Mouse (Mus musculus) heart, adult 9 months (tissue): ENCODE measurements around the gene Gm9913.
A peak's percentile ranks its signal among the peaks of the same experiment; 100 is the strongest.

Experiments
- DNase-seq, 2 experiments: peaks; one replicate each; pipeline ENCODE4 v3.0.0; 2022; ENCODE audit warnings: low spot score in 2 of 2

The Gm9913 gene

GRCm38 (mm10) chr2:125505006-125505745, at the start of gene Gm9913:
TSS of gene Gm9913 (plus strand) at chr2:125505089.
- DNase-seq: peak; percentile 75 to 76

GRCm38 (mm10) chr2:125456059-125456789, 48.7 kb upstream of the Gm9913 start:
- no peak for DNase-seq

- DNase-seq: no peak
Observed at GRCm38 (mm10) chr2:125459087-125459486, 45.8 kb upstream of the Gm9913 start.

DNA sequence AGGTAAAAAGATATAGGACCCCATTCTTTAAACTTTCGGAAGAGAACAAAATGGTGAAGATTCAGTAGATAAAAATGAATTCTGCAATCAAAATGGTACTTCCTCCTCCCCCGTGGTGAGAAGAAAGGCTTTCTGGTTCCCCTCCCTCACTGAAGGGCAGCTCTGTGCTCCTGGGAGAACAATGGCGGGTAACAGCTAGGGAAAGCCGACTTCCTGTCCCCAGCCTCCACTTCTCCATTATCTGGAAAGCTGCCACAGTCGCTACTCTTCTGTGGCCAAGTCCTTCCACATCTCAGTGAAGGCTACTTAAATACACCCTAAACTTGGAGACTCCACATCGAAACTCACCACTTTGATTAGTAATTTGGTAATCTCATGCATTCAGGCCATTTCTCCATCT, 40.9 kb upstream of the Gm9913 start:
- peak in 1 of 2 experiments; percentile 43 for DNase-seq

DNA sequence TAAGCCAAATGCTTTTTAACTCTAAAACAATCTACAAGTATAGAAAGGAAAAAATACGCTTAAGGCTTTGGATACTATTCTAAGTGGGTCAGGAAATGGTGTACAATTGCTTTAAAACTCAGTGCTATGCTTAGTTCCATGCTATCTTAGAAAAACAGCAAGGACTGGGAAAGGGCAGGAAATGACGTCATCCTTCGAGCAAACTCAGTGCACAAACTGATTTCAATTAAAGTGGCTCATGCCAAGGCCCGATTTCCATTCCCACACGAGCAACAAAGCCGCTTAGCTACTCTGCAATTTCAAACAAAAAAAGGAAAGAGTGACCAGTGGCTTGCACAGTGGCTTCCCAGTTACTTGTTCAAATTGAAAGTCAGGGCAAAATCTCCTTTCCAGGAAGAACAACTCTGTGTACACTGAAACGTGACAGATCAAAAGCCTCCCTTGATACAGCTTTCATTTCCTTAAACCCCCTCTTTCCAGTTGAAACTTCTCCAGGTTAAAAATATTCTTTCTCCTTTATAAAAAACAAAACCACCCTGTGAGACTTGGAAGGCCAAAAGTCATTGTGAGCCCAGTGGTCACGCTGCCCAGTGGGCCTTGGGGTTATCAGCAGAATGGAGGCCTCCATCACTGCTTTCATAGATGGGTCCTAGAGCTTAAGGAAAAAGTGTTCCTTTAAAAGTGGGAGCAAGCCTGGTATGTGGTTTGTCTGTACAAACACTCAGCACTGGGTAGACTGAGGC, 34.2 kb upstream of the Gm9913 start:
- peak; percentile 86 for DNase-seq

DNA sequence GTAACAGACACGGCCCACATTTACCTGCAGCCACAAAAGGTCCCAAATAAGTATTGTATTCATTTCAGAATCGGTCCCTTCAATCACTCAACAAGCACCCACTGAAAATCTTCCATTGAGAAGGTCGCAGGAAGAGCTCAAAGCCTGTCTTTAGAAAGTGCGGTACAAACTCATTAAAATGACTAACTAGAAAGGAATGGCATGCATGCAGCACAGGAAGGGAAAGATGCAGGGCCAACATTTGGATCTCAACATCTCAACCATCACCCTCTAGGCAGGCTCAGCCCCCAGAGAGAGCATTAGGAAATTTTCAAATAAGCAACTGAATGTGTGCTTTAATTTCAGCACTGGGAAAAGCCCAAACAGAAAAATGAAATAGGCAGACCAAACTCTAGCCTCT, 33.2 kb upstream of the Gm9913 start:
- no peak for DNase-seq

DNA sequence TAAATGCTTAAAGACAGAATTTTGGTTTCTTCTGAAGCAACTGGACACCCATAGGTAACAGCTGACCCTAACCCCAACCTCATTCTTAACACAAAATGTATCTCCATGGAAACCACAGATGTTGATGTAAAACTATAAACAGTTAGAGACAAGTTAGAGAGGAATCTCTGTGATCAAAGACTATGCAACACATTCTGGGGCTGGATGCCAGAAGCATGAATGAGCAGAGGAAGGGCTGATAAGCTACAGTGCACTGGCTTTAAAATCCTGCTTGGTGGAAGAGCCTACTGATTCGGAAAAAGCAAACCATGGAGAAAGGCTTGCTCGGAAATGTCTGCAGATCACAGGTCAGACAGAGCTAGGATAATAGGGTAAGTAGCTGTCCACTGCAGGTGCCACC, 31.7 kb upstream of the Gm9913 start:
- DNase-seq: no peak

GRCm38 (mm10) chr2:125474690-125475089, 30.2 kb upstream of the Gm9913 start:
- DNase-seq: peak; percentile 63 to 75

DNA sequence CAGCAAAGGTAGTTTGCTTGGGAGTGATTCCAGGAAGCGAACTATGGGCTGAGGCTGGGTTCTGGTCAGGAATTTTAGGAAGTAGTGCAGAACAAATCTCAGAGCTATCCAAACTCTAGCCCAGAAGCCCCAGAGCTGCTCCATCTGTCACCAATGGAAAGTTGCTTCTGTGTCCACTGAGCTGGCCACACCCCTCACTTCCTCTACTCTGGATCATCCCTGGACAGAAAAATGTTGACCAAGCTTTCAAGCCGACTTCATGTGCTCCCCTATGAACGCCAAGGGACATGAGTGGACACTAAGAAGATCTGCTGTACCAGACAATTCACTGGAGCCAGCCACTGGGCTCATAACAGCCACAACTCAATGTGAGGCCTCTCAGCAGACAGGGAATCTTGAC, 28.7 kb upstream of the Gm9913 start:
- DNase-seq: peak in 1 of 2 experiments; percentile 51

DNA sequence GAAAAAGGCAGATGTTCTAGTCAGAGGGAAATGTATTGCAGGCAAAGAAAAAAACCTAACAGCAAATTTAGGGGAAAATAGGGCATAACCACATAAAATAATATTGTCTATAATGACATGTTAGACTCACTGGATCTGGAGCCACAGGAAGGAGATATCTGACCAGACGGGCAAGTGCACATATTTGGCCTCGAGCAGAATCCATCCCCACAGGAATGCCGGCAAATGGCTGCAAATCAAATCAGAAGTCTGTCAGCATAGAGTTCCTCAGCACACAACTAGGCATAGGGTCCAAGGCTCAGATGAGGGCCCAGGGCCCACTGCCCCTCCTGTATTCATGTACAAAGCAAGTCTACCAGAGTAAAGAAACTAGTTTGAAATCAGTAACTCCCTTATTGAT, 27.5 kb upstream of the Gm9913 start:
- no peak for DNase-seq

DNA sequence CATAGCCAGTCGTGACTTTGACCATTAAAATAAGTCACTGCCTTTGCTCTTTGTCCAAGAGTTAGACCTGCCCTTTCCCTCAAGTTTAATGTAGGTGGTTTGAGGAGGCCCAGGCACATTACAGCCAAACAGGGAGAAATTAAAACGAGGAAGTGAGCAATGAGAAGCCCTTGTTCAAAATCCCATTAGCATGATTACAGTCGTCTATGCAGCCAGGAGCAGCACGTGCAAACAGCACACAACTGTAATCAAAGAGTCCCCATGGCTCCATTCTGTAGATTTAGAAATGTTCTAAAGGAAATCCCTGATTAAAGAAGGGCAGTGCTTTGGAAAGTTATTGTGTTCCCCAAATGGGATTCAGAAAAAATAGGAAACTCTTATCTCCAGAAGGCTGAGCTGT, 26.2 kb upstream of the Gm9913 start:
- no peak for DNase-seq

DNA sequence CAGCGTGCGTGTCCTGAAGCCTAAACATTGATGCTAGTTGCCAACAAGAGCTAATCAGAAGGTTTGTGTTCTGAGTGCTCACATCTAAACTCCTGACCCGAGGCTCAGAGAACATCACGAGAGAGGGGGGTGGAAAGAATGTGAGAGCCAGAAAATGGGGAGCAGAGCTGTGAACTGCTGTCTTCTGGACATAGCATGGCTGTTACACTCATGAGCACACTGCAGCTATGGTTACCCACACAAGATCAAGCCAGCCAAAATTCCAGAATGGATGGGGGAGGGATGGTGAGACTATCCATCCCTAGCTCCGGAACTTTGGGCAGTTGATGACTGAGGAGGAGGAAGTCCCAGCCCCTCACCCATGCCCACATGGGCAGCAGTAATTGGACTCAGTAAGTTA, 24.8 kb upstream of the Gm9913 start:
- no peak for DNase-seq

DNA sequence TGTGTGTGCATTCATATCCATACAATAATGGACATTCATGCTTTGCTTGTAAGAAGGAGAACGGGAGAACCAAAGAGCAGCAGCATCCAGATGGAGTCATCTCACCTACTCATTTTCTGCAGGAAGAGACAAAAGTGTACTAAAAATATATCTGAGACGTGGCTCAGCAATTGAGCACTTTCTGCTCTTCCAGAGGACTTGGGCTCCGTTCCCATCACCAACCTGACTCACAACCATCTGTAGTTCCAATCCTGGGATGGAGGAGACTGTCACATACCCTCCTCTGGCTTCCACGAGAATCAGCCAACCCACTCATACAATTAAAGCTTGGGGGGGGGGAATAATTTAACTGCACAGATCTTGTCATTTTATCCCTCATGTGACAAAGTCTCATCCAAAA, 23.8 kb upstream of the Gm9913 start:
- no peak for DNase-seq

GRCm38 (mm10) chr2:125481531-125482317, 23.2 kb upstream of the Gm9913 start:
- no peak for DNase-seq

DNA sequence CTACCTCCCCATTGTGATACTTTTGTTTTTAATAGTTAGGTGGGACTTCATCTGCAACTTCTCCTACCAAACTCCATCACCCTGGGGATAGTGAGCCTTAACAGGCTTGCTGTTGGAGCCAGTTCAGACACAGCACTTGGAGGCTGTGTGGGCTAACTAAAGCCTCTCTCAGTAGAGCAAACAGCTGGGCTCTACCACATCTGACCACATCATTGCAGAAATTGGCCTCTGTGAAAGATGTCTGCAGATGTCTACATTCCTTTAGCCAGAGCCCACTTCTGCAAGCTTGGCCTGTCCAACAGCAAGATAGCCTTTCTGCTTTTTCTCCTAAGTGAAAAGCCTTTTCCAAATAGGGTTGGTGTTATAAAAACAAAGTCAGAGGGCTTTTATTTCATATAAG, 20.7 kb upstream of the Gm9913 start:
- DNase-seq: peak; percentile 69 to 82

- DNase-seq: peak; percentile 68 to 79
Observed at GRCm38 (mm10) chr2:125484910-125485309, 20.0 kb upstream of the Gm9913 start.

DNA sequence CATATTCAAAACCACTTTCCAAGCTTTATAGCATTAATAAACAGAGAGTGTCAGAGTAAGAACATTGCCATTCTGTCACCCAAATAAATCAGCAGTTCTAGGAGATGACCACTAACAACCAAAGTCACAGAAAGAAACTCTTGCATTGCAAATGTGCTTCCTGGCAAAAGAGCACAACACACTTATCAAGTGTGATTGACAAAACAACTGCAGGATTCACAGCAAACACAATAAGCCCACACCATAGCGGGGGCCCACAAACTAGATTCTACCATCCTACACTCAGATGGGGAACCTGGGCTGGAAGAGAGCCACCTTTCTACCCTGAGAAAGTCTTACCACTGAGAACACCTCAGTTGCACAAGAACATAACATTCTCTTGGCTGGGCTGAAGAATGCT, 14.9 kb upstream of the Gm9913 start:
- no peak for DNase-seq

DNA sequence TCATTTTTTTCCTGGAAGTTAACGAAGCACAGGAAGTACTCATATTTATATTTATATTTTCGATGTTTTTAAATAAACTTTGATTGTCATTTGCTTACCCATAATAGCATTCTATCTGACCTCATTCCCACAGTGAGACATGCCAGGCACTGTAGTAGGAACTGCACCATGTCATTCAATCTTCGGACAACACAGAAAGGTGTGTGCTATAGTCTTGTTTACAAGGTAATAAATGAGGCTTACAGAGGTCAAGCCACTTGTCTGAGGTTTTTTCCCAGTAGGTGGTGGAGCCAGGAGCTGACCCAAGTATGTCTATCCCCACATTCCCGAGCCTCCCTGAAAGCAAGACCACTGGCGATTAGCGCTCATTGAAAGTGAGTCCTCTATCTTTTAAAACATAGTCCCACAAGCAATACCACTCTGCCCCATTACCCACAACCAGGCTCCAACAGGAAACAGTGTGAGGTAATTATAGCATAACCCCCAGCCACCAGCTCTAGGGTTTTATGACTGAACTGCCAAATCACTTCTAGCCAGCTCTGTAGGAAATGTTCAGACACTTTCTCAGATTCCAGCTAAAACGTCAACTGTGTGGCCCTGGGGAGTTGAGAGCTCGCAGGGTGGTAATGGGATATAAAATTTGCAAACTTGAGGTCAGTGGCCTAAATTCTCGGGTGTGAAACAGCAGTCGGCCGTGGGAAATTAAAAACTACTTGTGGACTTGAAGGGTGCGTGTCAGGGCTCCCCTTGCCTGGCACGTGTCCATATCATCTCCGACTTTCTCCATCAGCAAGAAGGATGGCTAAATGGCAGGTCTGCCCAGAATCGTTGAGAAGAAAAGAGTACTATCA, 12.6 kb upstream of the Gm9913 start:
- no peak for DNase-seq

GRCm38 (mm10) chr2:125494291-125494690, 10.6 kb upstream of the Gm9913 start:
- no peak for DNase-seq

- DNase-seq: no peak
Observed at GRCm38 (mm10) chr2:125494831-125495812, 9.8 kb upstream of the Gm9913 start.
